Mouse (Mus musculus): ENCODE measurements around the gene Hnf4a.
"Not testable (repeated sequence)": the region's sequence is repeated elsewhere in the genome, so short reads cannot be mapped to it uniquely, and the experiment has no call there.

Hnf4a gene

GRCm38 (mm10) chr2:163617874-163618273 is 111.3 kb downstream of the Hnf4a start:
- DNase-seq (ENCODE audit: low spot score in 2 of 2): no peak

GRCm38 (mm10) chr2:163620451-163620850 is 113.8 kb downstream of the Hnf4a start:
- DNase-seq (ENCODE audit: low spot score in 2 of 2): no peak

GRCm38 (mm10) chr2:163621401-163621800 is 114.8 kb downstream of the Hnf4a start:
- not testable (repeated sequence) for DNase-seq (ENCODE audit: low spot score in 2 of 2)

All from right cerebral cortex, postnatal 36 days (tissue).